Mouse (Mus musculus): ENCODE results near the gene Oas1e. TPM values are rescaled to one million over a fixed set of nuclear protein-coding genes. Genes with fewer than 3 reads are reported as not detected.

Gene Oas1e
- polyA plus RNA-seq, 1 experiment from 2014 or later: not detected

Other genes with a start within 250 kb of the Oas1e start
- gene Tpcn1, start 206.9 kb downstream of the Oas1e start, polyA plus RNA-seq (2016; fragmentation: Nextera tagmentation; extraction: Ambion mirVana): 17.1 and 17.3 TPM in 2 replicates
- 0.19 and 0.33 TPM in 2 replicates for gene Iqcd, start 206.5 kb downstream of the Oas1e start, polyA plus RNA-seq (2016; fragmentation: Nextera tagmentation; extraction: Ambion mirVana)
- 9.1 and 10.8 TPM in 2 replicates for gene Rita1, start 182.9 kb downstream of the Oas1e start, polyA plus RNA-seq (2016; fragmentation: Nextera tagmentation; extraction: Ambion mirVana)
- gene Ddx54, start 182.8 kb downstream of the Oas1e start, polyA plus RNA-seq (2016; fragmentation: Nextera tagmentation; extraction: Ambion mirVana): 38.7 and 38.8 TPM in 2 replicates
- gene Cfap73, start 161.3 kb downstream of the Oas1e start, polyA plus RNA-seq (2016; fragmentation: Nextera tagmentation; extraction: Ambion mirVana): not detected in 2 replicates
- gene Rasal1, start 146.7 kb downstream of the Oas1e start, polyA plus RNA-seq (2016; fragmentation: Nextera tagmentation; extraction: Ambion mirVana): 0.21 TPM in 1 of 2 replicates, not detected in the other
- 0.24 and 0.28 TPM in 2 replicates for gene Dtx1, start 83.6 kb downstream of the Oas1e start, polyA plus RNA-seq (2016; fragmentation: Nextera tagmentation; extraction: Ambion mirVana)
- 0.08 and 0.11 TPM in 2 replicates for gene Oas2, start 45.7 kb downstream of the Oas1e start, polyA plus RNA-seq (2016; fragmentation: Nextera tagmentation; extraction: Ambion mirVana)
- gene Oas3, start 17.9 kb downstream of the Oas1e start, polyA plus RNA-seq (2016; fragmentation: Nextera tagmentation; extraction: Ambion mirVana): 0.33 and 0.36 TPM in 2 replicates
- gene Oas1c, start 17.0 kb upstream of the Oas1e start, polyA plus RNA-seq (2016; fragmentation: Nextera tagmentation; extraction: Ambion mirVana): 0.19 and 0.63 TPM in 2 replicates
- not detected in 2 replicates for gene Oas1f, start 51.8 kb upstream of the Oas1e start, polyA plus RNA-seq (2016; fragmentation: Nextera tagmentation; extraction: Ambion mirVana)
- gene Oas1h, start 65.9 kb upstream of the Oas1e start, polyA plus RNA-seq (2016; fragmentation: Nextera tagmentation; extraction: Ambion mirVana): not detected in 2 replicates
- not detected in 2 replicates for gene Oas1g, start 92.1 kb upstream of the Oas1e start, polyA plus RNA-seq (2016; fragmentation: Nextera tagmentation; extraction: Ambion mirVana)
- 0.81 and 0.96 TPM in 2 replicates for gene Oas1a, start 112.0 kb upstream of the Oas1e start, polyA plus RNA-seq (2016; fragmentation: Nextera tagmentation; extraction: Ambion mirVana)
- gene Oas1d, start 119.0 kb upstream of the Oas1e start, polyA plus RNA-seq (2016; fragmentation: Nextera tagmentation; extraction: Ambion mirVana): not detected in 2 replicates
- not detected in 2 replicates for gene Rph3a, start 214.6 kb upstream of the Oas1e start, polyA plus RNA-seq (2016; fragmentation: Nextera tagmentation; extraction: Ambion mirVana)

All from heart, embryonic 12.5 days (tissue).